Mouse (Mus musculus): ENCODE measurements around the gene Hmgn3. TPM values are rescaled to one million over a fixed set of nuclear protein-coding genes. Genes with fewer than 3 reads are reported as not detected.

The Hmgn3 gene
- polyA plus RNA-seq, 1 experiment from 2014 or later = 213 TPM

DNA sequence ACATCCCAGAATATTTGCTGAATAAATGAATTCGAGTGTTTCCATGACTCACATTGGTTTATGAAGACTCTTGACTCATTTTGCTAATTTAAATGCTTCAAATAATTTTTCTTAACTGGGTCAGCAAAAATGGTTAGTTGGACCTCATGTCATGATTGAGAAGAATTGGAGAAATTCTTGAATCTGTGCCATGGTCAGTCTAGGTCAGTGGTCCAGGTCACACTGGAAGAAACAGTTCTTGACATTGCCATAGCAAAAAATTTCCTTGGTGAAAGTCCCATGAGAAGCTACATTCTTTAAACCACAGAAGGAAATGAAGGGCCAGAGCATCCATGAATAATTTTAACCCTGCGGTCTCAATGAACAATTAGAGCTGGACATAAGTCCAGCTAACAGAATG lies 30.8 kb downstream of the Hmgn3 start:
- Histone ChIP-seq H3K4me2 (no peak overlapping the region), H3K9ac (no peak overlapping the region), H3K27me3 (no peaks in the 10 kb centered on the region), H3K27ac (no peak overlapping the region), H3K9me3 (replicated peaks) (no peaks in the 10 kb centered on the region), H3K4me1 (0 out of 2 replicates have a peak, but pooled peaks cover 3% of the 10 kb centered on the region), H3K36me3 (ENCODE audit: poor library complexity, severe bottlenecking) (peaks cover 7% of the 10 kb centered on the region; the same call in 1 of the 2 replicates), H3K4me3 (no peak overlapping the region)
- ATAC-seq = no peak
- 93% methylated on average over 2 of the region's 2 CpGs for WGBS

DNA sequence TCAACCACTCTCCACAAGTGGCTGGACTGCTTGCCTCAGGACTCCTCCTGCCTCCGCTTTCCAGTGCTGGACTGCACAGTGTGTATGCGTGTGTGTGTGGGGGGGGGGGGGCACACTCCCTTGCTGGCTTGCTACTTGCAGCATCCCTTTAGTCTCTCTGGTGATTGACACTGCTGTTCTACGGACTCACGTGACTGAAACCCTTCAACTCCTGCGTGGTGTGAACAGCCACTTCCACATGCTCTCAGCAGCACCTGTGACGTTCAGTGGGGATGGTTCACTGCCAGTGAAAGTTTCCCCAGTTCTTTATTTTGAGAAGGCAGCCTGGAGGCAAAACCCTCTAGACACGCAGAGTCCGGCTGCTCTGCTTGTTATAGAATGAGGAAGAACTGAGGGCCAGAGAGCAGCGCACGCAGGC lies 32.7 kb downstream of the Hmgn3 start:
- 0 out of 2 replicates have a peak, but pooled peaks have one; percentile 27 for ATAC-seq

DNA sequence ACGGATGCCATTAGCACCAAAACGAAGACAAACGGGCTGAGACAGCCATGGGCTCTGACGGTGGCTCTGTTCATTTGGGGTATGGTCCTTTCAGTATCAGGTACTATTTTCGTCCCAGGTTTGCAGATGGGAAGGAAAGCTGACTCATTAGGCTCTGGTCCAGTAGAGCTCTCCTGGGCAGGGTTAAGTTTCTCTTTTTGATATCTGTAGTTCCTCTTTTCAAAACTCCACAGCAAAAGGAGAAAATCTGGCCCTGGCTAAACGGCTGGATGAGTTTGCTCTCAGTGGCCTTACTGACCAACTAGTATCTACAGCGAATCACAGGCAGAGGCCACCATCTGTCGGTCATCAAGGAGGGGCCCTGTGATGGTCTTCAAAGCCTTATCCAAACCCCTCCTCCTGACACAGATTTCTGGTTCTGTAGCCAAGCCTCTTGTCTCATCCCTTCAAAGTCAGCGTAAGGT lies 34.1 kb downstream of the Hmgn3 start:
- Histone ChIP-seq H3K4me1 (0 out of 2 replicates have a peak, but pooled peaks cover 3% of the 10 kb centered on the region), H3K9me3 (replicated peaks) (no peaks in the 10 kb centered on the region), H3K27ac (no peak overlapping the region), H3K4me3 (no peak overlapping the region), H3K4me2 (no peak overlapping the region), H3K27me3 (no peaks in the 10 kb centered on the region), H3K36me3 (ENCODE audit: poor library complexity, severe bottlenecking) (peaks cover 12% of the 10 kb centered on the region; the same call in 1 of the 2 replicates), H3K9ac (no peak overlapping the region)
- 92% methylated on average over 9 of the region's 9 CpGs for WGBS
- no peak for ATAC-seq

More for the DNA sequence above, 32.7 kb downstream of the Hmgn3 start:
- H3K27ac ChIP-seq = no peak overlapping the region
- 0 out of 2 replicates have a peak, but pooled peaks cover 3% of the 10 kb centered on the region for H3K4me1 ChIP-seq
- no peak overlapping the region for H3K9ac ChIP-seq
- no peaks in the 10 kb centered on the region for H3K27me3 ChIP-seq
- no peaks in the 10 kb centered on the region for H3K9me3 ChIP-seq (replicated peaks)
- peaks cover 12% of the 10 kb centered on the region; the same call in 1 of the 2 replicates for H3K36me3 ChIP-seq (ENCODE audit: poor library complexity, severe bottlenecking)
- H3K4me2 ChIP-seq = no peak overlapping the region
- WGBS = 87% methylated on average over 9 of the region's 10 CpGs
- H3K4me3 ChIP-seq = no peak overlapping the region

DNA sequence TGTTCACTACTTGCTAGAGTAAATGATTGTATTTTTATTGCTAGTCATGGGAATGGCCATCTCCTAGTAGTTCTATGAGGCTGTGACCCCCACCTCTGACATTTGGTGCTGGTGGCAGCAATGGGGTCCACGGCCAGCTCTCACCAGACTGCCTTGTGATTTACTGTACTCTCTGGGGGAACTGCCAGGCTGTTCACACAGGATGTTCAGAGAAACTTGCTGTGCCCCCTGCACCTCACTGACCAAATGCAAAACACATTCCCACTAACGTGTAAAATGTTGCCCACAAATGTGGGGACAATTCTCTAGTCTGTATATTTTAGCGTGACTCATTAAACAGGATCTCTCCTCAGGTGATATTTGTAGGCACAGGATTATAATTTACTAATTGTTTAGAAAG lies 34.7 kb downstream of the Hmgn3 start:
- Histone ChIP-seq H3K27me3 (no peaks in the 10 kb centered on the region), H3K4me1 (0 out of 2 replicates have a peak, but pooled peaks cover 3% of the 10 kb centered on the region), H3K9ac (no peak overlapping the region), H3K4me3 (no peak overlapping the region), H3K4me2 (no peak overlapping the region), H3K27ac (no peak overlapping the region), H3K36me3 (ENCODE audit: poor library complexity, severe bottlenecking) (peaks cover 12% of the 10 kb centered on the region; the same call in 1 of the 2 replicates), H3K9me3 (replicated peaks) (no peaks in the 10 kb centered on the region)
- 92% methylated on average over 3 of the region's 3 CpGs for WGBS
- ATAC-seq = no peak

DNA sequence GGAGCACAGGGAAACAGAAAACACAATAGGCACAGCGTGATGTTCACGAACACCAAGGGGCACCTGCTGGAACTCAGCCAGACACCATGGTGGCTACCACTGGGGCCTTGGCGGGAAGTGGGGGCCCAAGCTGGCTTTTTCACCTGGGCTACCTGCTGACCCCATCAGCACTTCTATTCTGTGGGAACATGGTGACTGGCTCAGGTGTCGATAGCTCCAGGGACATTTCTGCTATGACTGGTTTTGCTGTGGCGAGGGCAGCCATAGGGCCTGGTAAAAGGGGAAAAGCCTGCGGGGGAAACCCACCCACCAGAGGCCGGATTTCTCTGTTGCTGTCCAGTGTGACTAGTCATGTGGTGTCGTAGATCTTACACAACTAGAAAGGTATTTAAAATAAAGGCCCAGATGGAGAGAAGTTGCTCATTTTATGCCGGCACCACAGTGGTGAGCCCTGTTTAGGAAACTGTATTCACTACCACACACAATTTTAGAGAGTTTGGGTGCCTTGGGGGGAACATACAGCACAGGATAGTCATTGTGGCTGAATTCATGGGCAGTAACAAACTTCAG lies 35.3 kb downstream of the Hmgn3 start:
- Histone ChIP-seq H3K36me3 (ENCODE audit: poor library complexity, severe bottlenecking) (peaks cover 7% of the 10 kb centered on the region; the same call in 1 of the 2 replicates), H3K9ac (no peak overlapping the region), H3K27ac (no peak overlapping the region), H3K27me3 (no peaks in the 10 kb centered on the region), H3K4me3 (no peak overlapping the region), H3K4me2 (no peak overlapping the region), H3K4me1 (0 out of 2 replicates have a peak, but pooled peaks cover 3% of the 10 kb centered on the region), H3K9me3 (replicated peaks) (no peaks in the 10 kb centered on the region)
- 78% methylated on average over 9 of the region's 9 CpGs for WGBS
- no peak for ATAC-seq

DNA sequence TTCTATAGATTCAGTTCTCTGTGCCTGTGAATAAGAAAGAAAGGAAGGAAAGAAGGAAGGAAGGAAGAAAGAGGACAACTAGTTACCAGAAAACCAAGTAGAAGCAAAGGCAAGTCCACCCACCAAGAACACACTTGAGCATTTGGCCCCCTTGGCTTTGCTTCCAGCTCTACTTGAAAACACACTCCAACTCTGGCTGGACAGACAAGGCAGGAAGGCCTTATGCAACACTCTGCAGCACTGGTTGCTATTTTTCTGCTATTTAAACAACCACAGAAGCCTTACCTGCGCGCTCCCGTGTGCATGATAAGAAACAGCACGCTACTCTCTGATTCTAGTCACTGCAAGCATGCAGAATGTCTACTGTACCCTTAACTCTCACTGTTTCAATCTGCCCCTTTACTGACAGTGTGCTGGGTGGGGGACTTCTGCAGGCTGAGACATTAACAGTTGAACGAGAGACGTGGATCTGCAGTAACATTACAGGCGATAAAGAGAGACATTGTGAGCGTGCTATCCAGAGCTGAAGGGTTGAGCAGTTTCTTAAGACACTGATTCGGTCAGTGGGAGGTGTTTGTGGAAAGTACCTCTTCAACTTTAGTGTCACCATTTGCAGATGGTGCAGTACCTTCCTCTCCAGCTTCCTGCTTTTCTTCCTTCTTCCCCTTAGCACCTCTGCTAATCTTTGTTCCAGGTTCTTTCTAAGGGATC lies 35.9 kb downstream of the Hmgn3 start:
- no peak overlapping the region for H3K4me2 ChIP-seq
- H3K9ac ChIP-seq = no peak overlapping the region
- no peak for ATAC-seq
- no peaks in the 10 kb centered on the region for H3K9me3 ChIP-seq (replicated peaks)
- no peaks in the 10 kb centered on the region for H3K27me3 ChIP-seq
- no peak overlapping the region for H3K4me3 ChIP-seq
- H3K4me1 ChIP-seq = 0 out of 2 replicates have a peak, but pooled peaks cover 3% of the 10 kb centered on the region
- H3K36me3 ChIP-seq (ENCODE audit: poor library complexity, severe bottlenecking) = peaks cover 13% of the 10 kb centered on the region; the same call in 1 of the 2 replicates
- H3K27ac ChIP-seq = no peak overlapping the region
- 94% methylated on average over 9 of the region's 9 CpGs for WGBS

DNA sequence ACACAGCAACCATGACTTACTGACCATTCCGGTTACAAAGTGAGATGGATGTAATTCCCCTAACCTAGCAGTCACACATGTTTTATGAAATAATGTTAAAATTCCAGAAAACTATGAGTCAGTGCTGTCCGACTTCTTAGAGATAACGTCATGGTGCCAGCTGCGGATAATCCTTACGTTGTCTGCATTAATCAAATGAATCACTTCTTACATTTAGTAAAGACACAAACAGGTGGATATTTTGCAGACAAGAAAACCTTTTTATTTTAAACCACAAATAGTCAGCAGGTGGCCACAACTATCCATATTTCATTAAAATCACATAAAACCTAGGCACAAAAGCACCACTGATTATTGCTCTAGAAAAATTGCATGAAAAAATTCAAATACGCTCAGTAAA lies 36.8 kb downstream of the Hmgn3 start:
- Histone ChIP-seq H3K27me3 (no peaks in the 10 kb centered on the region), H3K4me1 (0 out of 2 replicates have a peak, but pooled peaks cover 3% of the 10 kb centered on the region), H3K9ac (no peak overlapping the region), H3K9me3 (replicated peaks) (no peaks in the 10 kb centered on the region), H3K36me3 (ENCODE audit: poor library complexity, severe bottlenecking) (peaks cover 13% of the 10 kb centered on the region; the same call in 1 of the 2 replicates), H3K4me3 (no peak overlapping the region), H3K4me2 (no peak overlapping the region), H3K27ac (no peak overlapping the region)
- 95% methylated on average over 6 of the region's 6 CpGs for WGBS
- no peak for ATAC-seq

DNA sequence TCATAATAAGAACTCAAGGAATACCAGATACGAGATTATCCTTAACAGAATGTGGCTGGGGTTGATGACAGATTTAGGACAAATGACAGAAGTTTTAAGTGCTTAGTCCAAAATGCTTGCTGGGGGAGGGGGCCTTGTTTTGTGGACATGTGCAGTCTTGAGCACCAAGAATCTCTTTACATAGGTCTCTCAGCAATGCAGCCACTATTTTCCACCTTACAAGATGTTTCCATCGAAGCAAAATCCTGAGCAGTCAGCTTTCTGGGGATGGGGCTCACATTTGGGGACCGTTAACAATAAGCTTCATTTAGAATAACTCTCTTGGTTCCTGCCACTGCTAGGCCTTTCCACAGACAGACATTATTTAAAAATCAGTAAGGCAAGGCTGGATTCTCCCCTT lies 37.7 kb downstream of the Hmgn3 start:
- no peak for ATAC-seq
- 78% methylated on average over 3 of the region's 3 CpGs for whole genome bisulfite sequencing
- Histone ChIP-seq H3K27ac (no peak overlapping the region), H3K9ac (no peak overlapping the region), H3K4me3 (no peak overlapping the region), H3K4me2 (no peak overlapping the region), H3K9me3 (replicated peaks) (no peaks in the 10 kb centered on the region), H3K4me1 (0 out of 2 replicates have a peak, but pooled peaks cover 3% of the 10 kb centered on the region), H3K27me3 (no peaks in the 10 kb centered on the region), H3K36me3 (ENCODE audit: poor library complexity, severe bottlenecking) (peaks cover 13% of the 10 kb centered on the region; the same call in 1 of the 2 replicates)

DNA sequence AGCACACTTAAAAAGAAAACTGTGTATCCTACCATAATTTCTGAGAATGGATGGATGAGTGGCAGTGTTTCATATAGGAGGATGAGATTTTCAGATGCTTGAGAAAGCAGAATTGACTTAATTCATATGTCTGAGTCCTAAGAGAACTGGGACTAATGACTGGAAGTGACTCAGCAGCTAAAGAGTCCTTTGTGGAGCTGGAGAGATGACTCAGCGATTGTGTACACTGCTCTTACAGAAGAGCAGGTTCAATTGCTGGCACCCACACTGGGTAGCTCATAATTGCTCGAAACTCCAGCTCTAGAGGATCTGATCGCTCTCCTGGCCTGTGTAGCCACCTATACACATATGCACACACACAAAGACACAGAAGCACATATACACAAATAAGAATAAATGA lies 42.7 kb downstream of the Hmgn3 start:
- Histone ChIP-seq H3K27ac (no peak overlapping the region), H3K9me3 (replicated peaks) (no peaks in the 10 kb centered on the region), H3K4me2 (no peak overlapping the region), H3K4me3 (no peak overlapping the region), H3K9ac (no peak overlapping the region), H3K4me1 (peaks cover 10% of the 10 kb centered on the region), H3K27me3 (no peaks in the 10 kb centered on the region), H3K36me3 (ENCODE audit: poor library complexity, severe bottlenecking) (peaks cover 6% of the 10 kb centered on the region; the same call in 1 of the 2 replicates)
- 90% methylated on average over 3 of the region's 3 CpGs for WGBS
- no peak for ATAC-seq

DNA sequence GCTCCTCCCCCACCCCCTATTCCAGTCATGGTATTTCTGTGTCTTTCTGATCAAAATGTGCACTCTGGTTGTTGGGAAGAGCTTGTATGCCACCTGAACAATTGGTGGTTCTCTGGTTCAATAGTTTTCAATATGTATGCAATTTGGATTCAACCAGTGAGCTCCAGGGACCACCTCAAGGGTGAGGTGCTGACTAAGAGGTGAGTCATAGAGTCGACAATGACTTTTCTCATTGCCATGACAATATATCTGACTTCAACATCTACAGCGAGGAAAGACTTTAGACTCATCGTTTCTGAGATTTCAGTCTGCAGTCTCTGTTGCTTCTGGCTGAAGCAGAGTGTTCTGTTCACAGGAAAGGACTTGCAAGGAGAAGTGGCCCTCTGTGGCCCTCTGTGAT lies 44.8 kb downstream of the Hmgn3 start:
- H3K4me2 ChIP-seq = no peak overlapping the region
- H3K4me1 ChIP-seq = peaks cover 24% of the 10 kb centered on the region
- H3K9me3 ChIP-seq (replicated peaks) = no peaks in the 10 kb centered on the region
- no peaks in the 10 kb centered on the region for H3K27me3 ChIP-seq
- H3K36me3 ChIP-seq (ENCODE audit: poor library complexity, severe bottlenecking) = peaks cover 6% of the 10 kb centered on the region; the same call in 1 of the 2 replicates
- no peak for ATAC-seq
- no peak overlapping the region for H3K9ac ChIP-seq
- 79% methylated on average over 3 of the region's 3 CpGs for WGBS
- H3K27ac ChIP-seq = no peak overlapping the region
- no peak overlapping the region for H3K4me3 ChIP-seq

DNA sequence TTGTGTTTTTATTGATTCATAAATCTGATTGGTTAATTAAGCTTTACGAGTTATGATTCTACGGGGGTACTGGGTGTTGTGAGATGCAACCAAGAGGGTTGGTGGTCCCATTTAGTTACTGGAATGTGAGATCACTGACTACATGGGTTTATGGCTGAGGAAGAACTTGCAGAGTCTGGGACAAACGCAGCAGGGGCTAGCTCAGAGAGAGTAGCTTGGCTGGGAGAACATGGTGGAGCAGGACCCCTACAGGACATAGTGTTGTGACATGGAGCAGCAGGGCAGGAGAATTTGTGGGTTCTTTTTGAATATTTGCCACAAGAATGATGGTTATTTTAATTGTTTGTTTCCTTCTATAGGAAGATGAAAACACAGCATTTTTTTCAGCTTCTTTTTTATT lies 45.7 kb downstream of the Hmgn3 start:
- 93% methylated on average over 3 of the region's 3 CpGs for WGBS
- no peaks in the 10 kb centered on the region for H3K27me3 ChIP-seq

DNA sequence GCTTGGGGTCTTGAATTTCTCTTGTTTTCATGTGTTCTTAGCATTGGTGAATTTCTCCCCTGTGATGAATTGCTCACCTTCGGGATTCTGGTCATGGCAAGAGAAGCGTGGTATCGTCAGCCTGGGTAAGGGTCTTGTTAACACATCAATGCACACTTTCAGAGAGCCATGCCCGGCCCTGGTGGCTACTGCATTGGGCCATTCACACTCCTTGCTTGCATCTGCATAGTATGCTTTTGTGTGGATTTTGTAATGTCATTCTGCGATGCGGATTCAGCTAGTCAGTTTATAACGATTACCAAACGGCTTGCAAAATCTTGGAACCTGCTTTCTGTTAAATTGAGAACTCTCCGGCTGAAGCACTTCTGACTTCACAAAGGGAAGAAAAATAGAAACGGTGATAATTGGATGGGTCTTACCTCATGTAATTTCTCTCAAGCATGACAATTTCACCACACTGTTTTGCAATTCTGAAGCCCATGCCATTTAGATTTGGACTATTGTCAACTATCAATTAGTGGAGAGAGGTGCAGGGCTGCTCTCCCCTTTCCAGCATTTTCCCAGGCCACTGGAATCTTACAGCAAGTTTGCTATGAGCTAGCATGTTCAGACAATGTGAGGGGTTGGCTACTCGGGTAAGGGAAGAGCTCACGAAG lies 47.7 kb downstream of the Hmgn3 start:
- peak; percentile 92 for ATAC-seq
- peaks cover 24% of the 10 kb centered on the region for H3K4me1 ChIP-seq
- peak overlapping the region; percentile 29 for H3K4me2 ChIP-seq
- no peaks in the 10 kb centered on the region for H3K9me3 ChIP-seq (replicated peaks)
- no peaks in the 10 kb centered on the region for H3K36me3 ChIP-seq (ENCODE audit: poor library complexity, severe bottlenecking)
- H3K4me3 ChIP-seq = no peak overlapping the region
- no peak overlapping the region for H3K9ac ChIP-seq
- WGBS = 11% methylated on average over 12 of the region's 12 CpGs
- H3K27me3 ChIP-seq = no peaks in the 10 kb centered on the region
- peak overlapping the region; percentile 60 for H3K27ac ChIP-seq

More for the DNA sequence above, 45.7 kb downstream of the Hmgn3 start:
- H3K4me1 ChIP-seq = peaks cover 24% of the 10 kb centered on the region
- peaks cover 2% of the 10 kb centered on the region; the same call in 1 of the 2 replicates for H3K36me3 ChIP-seq (ENCODE audit: poor library complexity, severe bottlenecking)
- no peak overlapping the region for H3K27ac ChIP-seq
- no peaks in the 10 kb centered on the region for H3K9me3 ChIP-seq (replicated peaks)
- H3K4me2 ChIP-seq = no peak overlapping the region
- H3K9ac ChIP-seq = no peak overlapping the region
- H3K4me3 ChIP-seq = no peak overlapping the region
- no peak for ATAC-seq
